In genomic region chr13:51983002-51983401, GRCm38 (mm10) we compare ENCODE assay signal across 23 mouse cellular contexts.
"Had no signal": no experiment of that assay in that cellular context is flagged by ENCODE, and none has a peak within 500 bp of the region (broad histone marks: within the 10 kb centered on the region; RNA-seq: fewer than 3 reads in every experiment).

No protein-coding gene starts in this region.

- H3K4me3 ChIP-seq: gastrocnemius, adult 2 months; heart, embryonic 10.5 days; heart, embryonic 12.5 days; hindbrain, embryonic 12.5 days; intestine, embryonic 15.5 days; layer of hippocampus, adult 2 months; left cerebral cortex, adult 2 months; limb, embryonic 10.5 days; limb, embryonic 12.5 days had no signal

- H3K9me3 ChIP-seq: heart, embryonic 10.5 days; hindbrain, embryonic 12.5 days; intestine, embryonic 15.5 days; limb, embryonic 10.5 days had no signal

- H3K27ac ChIP-seq: gastrocnemius, adult 2 months; heart, embryonic 10.5 days; hindbrain, embryonic 12.5 days; hindbrain, embryonic 14.5 days; intestine, embryonic 15.5 days; layer of hippocampus, adult 2 months; left cerebral cortex, adult 2 months; limb, embryonic 10.5 days; limb, embryonic 12.5 days had no signal

- ATAC-seq: hindbrain, embryonic 16.5 days; inflammation-experienced regulatory T-cells, adult 6 months; intestine, embryonic 15.5 days; intestine, postnatal 0 days had no signal

- DNase-seq: gastrocnemius, adult 2 months; gastrocnemius, postnatal 10 days; gastrocnemius, postnatal 25 days; heart, adult 18-20 months; heart, postnatal 10 days; heart, postnatal 4 days; kidney, adult 18-20 months; kidney, adult 8-10 months; kidney, postnatal 10 days; kidney, postnatal 4 days; liver had no signal

- H3K9ac ChIP-seq: heart, embryonic 12.5 days; hindbrain, embryonic 12.5 days; hindbrain, embryonic 14.5 days; intestine, embryonic 15.5 days; limb, embryonic 12.5 days had no signal

- H3K36me3 ChIP-seq: heart, embryonic 12.5 days; hindbrain, embryonic 12.5 days; intestine, embryonic 15.5 days; limb, embryonic 10.5 days; limb, embryonic 12.5 days had no signal

- H3K27me3 ChIP-seq: heart, embryonic 12.5 days; hindbrain, embryonic 12.5 days; intestine, embryonic 15.5 days; limb, embryonic 12.5 days had no signal

- H3K4me1 ChIP-seq: intestine, embryonic 15.5 days had no signal

- H3K4me2 ChIP-seq: heart, embryonic 12.5 days; hindbrain, embryonic 12.5 days; hindbrain, embryonic 14.5 days; intestine, embryonic 15.5 days; limb, embryonic 12.5 days had no signal
